Mouse (Mus musculus) brain, embryonic 18.5 days (tissue): Measurements from ENCODE around the gene Orai2.
A peak's percentile ranks its signal among the peaks of the same experiment; 100 is the strongest.
"Not testable (repeated sequence)": the region's sequence is repeated elsewhere in the genome, so short reads cannot be mapped to it uniquely, and the experiment has no call there.

Experiments
- DNase-seq: peaks from one replicate; pipeline ENCODE4 v3.0.0-alpha.2; 2012; ENCODE audit warnings: low read depth, low spot score

The Orai2 gene

DNA sequence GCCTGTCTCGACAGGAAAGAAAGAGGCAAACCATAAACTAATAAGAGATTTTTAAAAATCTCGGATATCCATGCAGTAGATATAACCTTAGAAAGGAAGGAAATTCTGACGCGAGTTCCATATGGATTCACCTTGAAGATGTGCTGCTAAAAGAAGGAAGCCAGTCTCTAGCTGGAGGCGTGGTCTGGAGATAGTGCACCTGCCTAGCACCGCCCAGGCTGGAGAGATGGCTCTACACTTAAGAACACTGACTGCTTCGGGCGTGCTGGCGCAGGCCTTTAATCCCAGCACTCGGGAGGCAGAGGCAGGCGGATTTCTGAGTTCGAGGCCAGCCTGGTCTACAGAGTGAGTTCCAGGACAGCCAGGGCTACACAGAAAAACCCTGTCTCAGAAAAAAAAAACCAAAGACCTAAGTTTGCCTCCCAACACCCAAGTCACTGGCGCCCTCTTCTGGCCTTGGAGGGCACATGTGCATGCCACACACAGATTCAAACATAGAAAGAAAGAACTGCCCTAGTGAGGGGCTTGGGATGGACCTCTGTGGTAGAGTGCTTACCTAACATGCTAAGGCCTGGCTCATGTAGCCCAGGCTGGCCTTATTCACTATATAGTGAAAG, 32.7 kb downstream of the Orai2 start:
- no peak for DNase-seq

DNA sequence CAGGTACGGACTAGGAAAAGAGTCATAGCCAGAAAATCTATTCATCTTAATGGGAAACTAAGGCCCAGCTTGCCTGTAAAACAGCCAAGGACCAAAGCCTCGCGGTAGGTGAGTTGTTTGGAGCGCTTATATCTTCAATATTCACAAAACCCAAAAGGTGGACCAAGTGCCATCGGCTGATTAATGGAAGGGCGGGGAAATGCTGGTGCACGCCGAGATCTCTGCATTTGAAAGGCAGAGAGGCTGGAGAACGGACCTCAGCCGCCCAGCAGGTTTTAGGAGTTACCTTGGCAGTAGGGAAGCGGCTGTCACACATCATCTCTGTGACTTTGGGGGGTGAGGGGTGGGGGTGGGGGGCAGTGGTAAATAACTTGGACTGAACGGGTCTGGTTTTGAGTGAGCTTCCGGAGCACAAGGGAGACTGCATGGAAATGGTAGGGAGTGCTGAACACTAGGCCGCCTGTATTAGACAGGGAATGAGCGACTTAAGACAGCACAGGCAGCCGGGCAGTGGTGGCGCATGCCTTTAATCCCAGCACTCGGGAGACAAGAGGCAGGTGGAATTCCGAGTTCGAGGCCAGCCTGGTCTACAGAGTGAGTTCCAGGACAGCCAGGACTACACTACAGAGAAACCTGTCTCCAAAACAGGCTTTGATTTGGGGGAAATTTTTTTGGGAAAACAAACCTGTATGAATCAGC, 34.1 kb downstream of the Orai2 start:
- DNase-seq: no peak

DNA sequence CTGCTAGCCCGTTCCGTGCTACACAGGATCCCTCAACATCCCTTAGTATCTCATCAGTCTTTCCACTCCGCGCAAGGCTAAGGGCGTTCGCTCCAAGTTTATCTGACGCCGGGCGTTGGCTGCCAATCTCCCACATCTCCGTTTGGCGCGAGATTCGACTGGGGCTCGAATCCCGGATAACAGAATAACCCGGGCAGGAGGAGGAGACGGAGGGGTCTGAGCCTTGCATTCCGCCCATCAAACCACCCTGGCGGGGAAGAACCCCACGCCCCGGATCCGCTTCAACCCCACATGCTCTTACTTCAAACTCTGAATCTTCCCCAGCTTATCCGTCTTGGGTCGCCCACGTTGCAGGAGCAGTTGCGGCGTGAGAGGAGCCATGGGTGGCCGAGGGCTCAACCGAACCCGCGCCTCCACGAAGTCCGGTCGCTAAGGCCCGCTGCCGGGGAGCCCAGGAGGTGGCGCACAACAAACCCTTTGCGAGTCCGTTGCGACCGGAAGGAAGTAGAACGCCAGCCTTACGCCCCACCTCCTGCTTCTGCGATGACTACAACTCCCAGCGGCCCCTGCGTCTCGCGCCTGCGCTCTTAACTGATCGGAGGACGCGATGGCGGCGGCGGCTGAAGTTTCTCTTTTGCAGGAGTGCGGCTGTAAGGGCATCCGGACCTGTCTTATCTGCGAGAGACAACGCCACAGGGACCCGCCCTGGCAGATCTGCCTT, 34.8 kb downstream of the Orai2 start, which contains the start of the genes Lrwd1 and Alkbh4:
Gene Lrwd1 (minus strand): TSS at position 504 of the 721 bp plus-strand sequence.
Gene Alkbh4 (plus strand): TSS at position 576 of the 721 bp plus-strand sequence.
- DNase-seq: peak; percentile 88

DNA sequence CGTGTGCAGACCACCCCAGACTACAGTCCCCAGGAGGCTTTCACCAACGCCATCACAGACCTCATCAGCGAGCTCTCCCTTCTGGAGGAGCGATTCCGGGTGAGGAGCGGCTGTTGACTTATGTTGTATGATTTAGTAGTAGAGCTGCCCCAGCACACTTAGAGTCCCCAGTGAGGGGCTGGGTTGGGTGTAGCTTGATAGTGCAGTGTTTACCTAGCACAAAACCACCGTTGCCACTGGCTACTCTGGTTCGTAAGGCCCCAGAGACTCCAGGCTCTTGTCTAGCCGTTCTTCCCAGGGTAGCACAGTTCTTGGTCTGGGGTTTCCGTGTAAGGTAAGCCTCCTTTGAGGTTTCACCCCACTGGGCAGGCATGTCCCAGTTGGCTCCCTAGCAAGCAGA, 48.3 kb downstream of the Orai2 start:
- no peak for DNase-seq

DNA sequence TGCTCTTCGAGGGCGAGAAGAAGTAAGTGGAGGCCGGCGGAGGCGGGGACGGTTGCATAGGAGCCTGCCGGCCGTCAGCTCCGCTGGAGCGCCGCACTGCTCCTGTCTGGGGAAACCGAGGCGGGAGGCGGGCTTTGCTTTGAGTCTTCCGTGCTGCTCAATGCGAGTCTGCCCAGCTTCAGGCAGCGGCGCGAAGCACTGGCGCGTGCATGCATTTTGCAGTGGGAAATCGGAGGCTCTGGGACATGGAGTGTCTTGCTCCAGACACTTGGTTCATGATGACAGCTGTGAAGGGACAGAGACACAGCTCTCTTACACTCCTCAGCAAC, 53.8 kb downstream of the Orai2 start:
- no peak for DNase-seq

DNA sequence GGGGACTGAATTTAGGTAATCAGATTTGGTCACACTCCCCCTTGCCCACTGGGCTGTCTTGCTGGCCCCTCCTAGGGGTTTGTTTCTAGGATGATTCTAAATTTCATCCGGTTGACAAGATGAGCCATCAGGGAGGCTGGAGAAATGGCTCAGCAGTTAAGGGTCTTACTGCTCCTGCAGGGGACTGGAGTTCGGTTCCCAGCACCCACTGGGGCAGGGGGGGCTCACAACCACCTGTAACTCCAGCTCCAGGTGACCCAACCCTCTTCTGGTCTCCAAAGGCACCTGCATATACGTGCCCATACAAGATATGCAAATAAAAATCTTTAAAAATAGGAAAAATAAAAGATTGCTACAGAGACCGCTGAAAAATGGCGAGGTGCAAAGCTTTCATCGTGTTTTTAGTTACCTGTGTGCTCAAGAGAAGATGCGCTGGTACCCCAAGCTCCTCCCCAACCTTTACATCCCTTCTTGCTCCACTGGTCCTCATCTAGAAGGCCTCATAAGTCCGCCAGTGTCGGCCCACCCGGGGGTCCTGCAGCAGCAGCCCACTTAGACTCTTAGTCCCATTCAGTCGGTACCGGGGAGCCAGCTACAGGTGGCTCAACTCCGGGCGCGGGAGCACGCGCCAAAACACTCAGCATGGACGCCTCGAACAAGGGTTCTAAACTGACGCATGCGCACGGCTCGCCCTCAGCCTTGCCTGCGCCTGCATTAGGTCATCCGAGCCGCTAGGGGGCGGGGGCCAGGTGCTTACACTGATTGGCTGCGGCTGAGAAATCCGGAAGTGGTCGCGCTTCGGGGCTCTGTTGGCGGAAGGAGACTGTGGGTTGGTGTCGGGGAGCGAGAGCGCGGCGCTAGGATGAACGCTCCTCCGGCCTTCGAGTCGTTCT, 54.4 kb downstream of the Orai2 start, which contains the start of gene Polr2j:
Gene Polr2j (plus strand): TSS at position 741 of the 893 bp plus-strand sequence.
- DNase-seq: peak; percentile 90

DNA sequence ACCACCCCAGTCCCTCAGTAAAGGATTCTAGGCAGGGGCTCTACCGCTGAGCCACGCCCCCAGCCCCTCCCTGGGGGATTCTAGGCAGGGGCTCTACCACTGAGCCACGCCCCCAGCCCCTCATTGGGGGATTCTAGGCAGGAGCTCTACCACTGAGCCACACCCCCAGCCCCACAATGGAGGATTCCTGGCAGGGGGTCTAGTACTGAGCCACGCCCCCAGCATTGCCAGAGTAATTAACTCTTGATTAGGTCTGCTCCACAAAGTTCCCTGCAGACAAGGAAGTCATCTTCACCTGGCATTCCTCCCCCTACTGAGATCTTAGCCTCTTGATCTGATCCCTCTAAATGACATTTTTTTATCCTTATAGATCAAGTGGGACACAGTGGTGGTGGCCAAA, 57.0 kb downstream of the Orai2 start:
- DNase-seq: not testable (repeated sequence)

DNA sequence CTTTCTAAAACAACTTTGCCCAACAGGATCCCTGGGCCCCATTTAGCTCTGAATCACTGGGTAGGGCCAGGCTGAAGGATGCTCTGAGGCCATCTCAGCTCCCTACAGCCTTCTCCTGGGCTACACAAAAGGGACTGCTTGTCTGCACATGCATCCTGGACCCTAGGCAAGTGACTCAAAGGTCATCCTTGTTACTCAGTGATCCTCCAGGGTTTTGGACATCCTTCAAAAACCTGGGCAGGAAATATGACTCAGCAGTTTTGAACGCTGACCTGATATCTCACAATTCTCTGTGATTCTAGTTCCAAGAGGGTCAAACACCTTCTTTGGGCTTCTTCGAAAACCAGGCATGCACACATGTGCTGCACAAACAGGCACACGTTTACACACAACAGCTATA, 61.5 kb downstream of the Orai2 start:
- no peak for DNase-seq

DNA sequence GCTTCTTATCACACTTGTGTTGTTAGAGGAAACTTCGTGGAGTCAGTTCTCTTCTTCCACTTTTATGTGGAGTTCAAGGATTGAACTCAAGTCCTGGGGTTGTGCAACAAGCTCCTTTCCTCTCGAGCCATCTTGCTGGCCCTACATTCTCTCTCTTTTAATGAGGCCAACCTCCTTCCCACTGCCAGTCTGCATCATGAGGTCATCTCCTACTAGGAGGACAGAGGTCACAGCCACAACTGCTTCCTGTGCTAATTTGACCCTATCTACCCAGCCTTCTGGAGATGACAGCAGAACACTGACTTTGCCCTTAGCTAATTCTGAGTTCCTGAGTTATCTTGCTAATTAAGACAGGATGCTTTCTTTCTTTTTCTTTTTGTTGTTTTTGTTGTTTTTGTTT, 62.0 kb downstream of the Orai2 start:
- no peak for DNase-seq

DNA sequence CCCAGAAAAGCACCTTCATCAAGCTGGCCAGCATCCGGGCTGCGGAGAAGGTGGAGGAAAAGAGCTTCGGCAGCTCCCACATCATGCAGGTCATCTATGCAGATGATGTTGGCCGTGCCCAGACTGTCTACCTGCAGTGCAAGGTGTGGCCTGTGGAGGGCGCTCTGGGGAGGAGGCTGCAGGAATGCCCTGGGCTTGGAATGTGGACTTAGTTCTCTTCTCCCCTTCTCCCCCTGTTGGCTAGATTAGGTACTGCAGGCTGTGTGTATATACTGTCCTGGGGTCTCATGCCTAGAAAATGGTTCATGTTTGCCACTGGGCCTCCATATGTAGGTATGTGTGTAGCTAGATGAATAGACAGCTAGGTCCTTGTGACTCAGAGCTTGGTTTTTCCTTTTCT, 66.0 kb downstream of the Orai2 start:
- DNase-seq: no peak

DNA sequence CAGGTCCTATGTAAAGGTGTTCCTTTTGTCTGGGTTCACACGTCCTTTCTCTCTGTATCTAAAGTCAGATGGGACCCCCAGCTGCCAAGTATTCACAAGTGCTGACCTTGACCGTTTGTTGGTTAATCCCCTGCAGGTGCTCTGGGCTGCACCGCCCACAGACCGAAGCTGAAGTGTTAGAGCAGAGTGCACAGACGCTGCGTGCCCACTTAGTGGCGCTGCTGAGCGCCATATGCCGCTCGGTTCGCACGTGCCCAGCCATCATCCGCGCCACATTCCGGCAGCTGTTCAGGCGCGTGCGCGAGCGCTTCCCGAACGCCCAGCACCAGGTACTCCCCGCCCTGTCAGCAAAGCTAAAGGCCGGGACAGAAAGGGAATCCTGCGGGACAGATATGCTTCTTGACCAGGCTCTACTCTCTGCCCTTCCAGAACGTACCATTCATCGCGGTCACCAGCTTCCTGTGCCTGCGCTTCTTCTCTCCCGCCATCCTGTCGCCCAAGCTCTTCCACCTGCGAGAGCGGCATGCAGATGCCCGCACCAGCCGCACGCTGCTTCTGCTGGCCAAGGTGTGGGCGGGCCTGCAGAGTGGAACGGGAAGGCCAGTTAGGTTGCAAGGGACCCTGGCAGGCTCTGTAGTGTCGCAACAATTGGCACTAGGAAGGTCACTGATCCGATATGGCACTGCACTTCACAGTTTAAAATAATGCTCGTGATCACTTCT, 68.3 kb downstream of the Orai2 start:
- peak; percentile 47 for DNase-seq

DNA sequence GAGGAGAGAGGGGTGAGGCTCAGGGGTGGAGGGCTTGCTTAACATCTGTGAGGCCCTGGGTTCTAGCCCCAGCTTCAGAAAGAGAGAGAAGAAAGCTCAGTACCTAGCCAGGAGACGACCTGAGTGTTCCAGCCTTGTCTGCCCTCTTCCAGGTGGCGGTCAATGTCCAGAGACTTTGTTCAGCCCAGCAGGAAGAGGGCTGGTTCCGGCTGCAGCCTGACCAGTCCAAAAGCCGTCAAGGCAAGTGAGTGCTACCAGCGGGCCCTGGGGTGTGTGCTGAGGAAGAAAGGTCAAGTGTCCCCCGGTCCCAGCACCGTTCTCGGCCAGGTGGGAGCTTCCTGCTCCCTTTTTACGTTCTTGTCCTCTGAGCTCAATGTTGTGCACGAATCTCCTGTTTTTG, 72.0 kb downstream of the Orai2 start:
- no peak for DNase-seq
